Mouse (Mus musculus) neural tube, embryonic 11.5 days (tissue): ENCODE measurements around the gene Slc25a47. TPM values are rescaled to one million over a fixed set of nuclear protein-coding genes. Genes with fewer than 3 reads are reported as not detected.
"Not testable (repeated sequence)": the region's sequence is repeated elsewhere in the genome, so short reads cannot be mapped to it uniquely, and the experiment has no call there.

Experiments used
- ATAC-seq: fragments of 200-750 bp; cut with Nextera tagmentation; 2 replicates; pipeline ENCODE4 v1.8.0; 2017; ENCODE audit warnings: moderate number of reproducible peaks, mild to moderate bottlenecking, moderate TSS enrichment, moderate library complexity; ENCODE audit not compliant: insufficient read depth, low FRiP score, low TSS enrichment
- DNase-seq: peaks from one replicate; pipeline ENCODE4 v3.0.0-alpha.2; 2015; ENCODE audit warnings: low spot score
- H3K27ac ChIP-seq: fragments of 300-500 bp; sonication (generic); 2 replicates; pipeline ENCODE4 v1.5.1; 2014; ENCODE audit warnings: low read depth, mild to moderate bottlenecking, low read length
- H3K27me3 ChIP-seq: fragments of 300-500 bp; sonication (generic); 2 replicates; pipeline ENCODE4 v1.6.1; 2014; ENCODE audit warnings: mild to moderate bottlenecking, low read length, mixed read lengths; ENCODE audit not compliant: control insufficient read depth, insufficient read depth
- H3K36me3 ChIP-seq: fragments of 300-500 bp; sonication (generic); 2 replicates; pipeline ENCODE4 v1.6.1; 2014; ENCODE audit warnings: mild to moderate bottlenecking, low read length, moderate library complexity, mixed read lengths; ENCODE audit not compliant: control insufficient read depth, insufficient read depth
- H3K4me1 ChIP-seq: fragments of 300-500 bp; sonication (generic); 2 replicates; pipeline ENCODE4 v1.6.1; 2014; ENCODE audit warnings: low read length, mixed read lengths; ENCODE audit not compliant: control insufficient read depth, insufficient read depth
- H3K4me2 ChIP-seq: fragments of 300-500 bp; sonication (generic); 2 replicates; pipeline ENCODE4 v1.6.1; 2014; ENCODE audit warnings: low read depth, mild to moderate bottlenecking, moderate library complexity
- H3K4me3 ChIP-seq: fragments of 300-500 bp; sonication (generic); 2 replicates; pipeline ENCODE4 v1.5.1; 2014; ENCODE audit warnings: low read depth, low read length
- H3K9ac ChIP-seq: fragments of 300-500 bp; sonication (generic); 2 replicates; pipeline ENCODE4 v1.6.1; 2014; ENCODE audit warnings: mild to moderate bottlenecking, low read length
- H3K9me3 ChIP-seq: fragments of 300-500 bp; sonication (generic); 2 replicates; pipeline ENCODE4 v1.6.1; 2016; ENCODE audit warnings: low read length; ENCODE audit not compliant: control insufficient read depth
- whole genome bisulfite sequencing: fragments of 180-500 bp; shearing (Covaris S2); extraction: QIAGEN DNeasy Blood & Tissue Kit; methylation state at CpG from one replicate; pipeline ENCODE4 v1.1.7; 2014; 5-methylcytosine and 5-hydroxymethylcytosine counted together
- polyA plus RNA-seq: library from polyadenylated mRNA; unstranded; fragments of >200 nt; fragmentation: Nextera tagmentation; extraction: Ambion mirVana; gene quantifications from 2 replicates; pipeline ENCODE4 v1.2.1, GENCODE M21; 2014

The Slc25a47 gene
- polyA plus RNA-seq, 1 experiment from 2014 or later = 13.2 TPM

DNA sequence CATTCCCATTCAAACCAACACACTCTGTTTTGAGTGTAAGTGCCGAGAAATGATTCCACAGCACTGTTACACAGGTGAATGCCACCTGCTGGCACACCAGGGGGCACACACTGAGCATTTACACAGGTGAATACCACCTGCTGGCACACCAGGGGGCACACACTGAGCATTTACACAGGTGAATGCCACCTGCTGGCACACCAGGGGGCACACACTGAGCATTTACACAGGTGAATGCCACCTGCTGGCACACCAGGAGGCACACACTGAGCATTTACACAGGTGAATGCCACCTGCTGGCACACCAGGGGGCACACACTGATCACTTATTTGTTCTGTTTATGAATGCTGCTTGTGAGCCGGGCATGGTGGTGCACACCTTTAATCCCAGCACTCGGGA is 12.2 kb downstream of the Slc25a47 start:
- ATAC-seq, DNase-seq, H3K9me3 ChIP-seq, H3K9ac ChIP-seq, H3K4me2 ChIP-seq, H3K27me3 ChIP-seq, H3K4me1 ChIP-seq, H3K36me3 ChIP-seq, H3K27ac ChIP-seq, H3K4me3 ChIP-seq: not testable (repeated sequence)
- WGBS = 91% methylated on average over 3 of the region's 3 CpGs

DNA sequence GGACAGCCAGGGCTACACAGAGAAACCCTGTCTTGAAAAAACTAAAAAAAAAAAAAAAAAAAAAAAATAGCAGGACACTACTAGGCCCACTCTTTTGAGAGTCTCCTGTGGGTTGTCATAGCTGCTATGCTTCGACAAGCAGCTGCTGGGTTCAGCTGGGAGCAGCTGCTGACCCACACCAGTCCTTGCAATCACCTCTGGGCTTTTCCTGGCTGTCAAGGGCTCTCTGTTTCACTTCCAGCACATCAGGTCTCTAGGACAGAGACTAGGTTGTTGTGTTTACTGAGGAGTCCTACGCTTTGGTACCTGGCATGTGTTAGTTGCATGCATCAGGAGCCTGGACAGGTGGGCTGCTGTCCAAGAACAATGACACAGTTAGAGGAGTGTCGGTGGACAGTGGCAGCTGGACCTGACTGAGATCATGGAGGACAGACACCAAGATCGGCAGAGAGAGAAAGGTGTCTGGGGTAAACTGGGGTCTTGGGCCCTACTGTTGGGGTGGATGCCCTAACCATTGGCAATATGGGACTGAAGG is 13.7 kb downstream of the Slc25a47 start:
- H3K9ac ChIP-seq = no peak overlapping the region
- WGBS = 80% methylated on average over 4 of the region's 4 CpGs
- H3K9me3 ChIP-seq = no peaks in the 10 kb centered on the region
- no peak overlapping the region for H3K4me2 ChIP-seq
- no peaks in the 10 kb centered on the region for H3K27me3 ChIP-seq
- H3K4me3 ChIP-seq = no peak overlapping the region
- no peak for ATAC-seq
- H3K27ac ChIP-seq = no peak overlapping the region
- H3K4me1 ChIP-seq = peaks cover 7% of the 10 kb centered on the region; the same call in 1 of the 2 replicates
- peaks cover 2% of the 10 kb centered on the region; the same call in 1 of the 2 replicates for H3K36me3 ChIP-seq
- DNase-seq = no peak

DNA sequence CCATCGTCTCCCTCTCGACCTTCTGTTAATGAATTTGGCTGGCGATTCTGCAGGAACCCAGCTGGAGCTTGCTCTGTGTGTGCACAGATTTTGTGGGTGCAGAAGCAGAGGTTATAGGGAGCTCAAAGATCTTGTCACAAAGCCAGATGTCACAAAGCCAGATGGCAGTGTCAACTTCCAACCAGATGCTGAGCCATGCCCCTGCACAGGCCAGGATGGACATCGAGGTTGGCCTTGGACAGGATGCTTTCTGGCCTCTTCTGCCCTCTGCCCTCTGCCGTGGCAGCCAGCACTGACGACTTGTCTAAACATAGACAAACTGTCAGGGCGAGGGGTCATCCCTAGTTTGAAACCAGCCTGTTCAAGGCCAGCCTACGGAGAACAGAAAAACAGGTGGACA is 14.3 kb downstream of the Slc25a47 start:
- WGBS = 57% methylated on average over 8 of the region's 8 CpGs
- Histone ChIP-seq H3K27me3 (no peaks in the 10 kb centered on the region), H3K9me3 (no peaks in the 10 kb centered on the region), H3K27ac (no peak overlapping the region), H3K4me3 (no peak overlapping the region), H3K36me3 (no peaks in the 10 kb centered on the region), H3K4me1 (peaks cover 7% of the 10 kb centered on the region; the same call in 1 of the 2 replicates), H3K9ac (no peak overlapping the region), H3K4me2 (no peak overlapping the region)
- ATAC-seq = no peak
- DNase-seq = no peak

DNA sequence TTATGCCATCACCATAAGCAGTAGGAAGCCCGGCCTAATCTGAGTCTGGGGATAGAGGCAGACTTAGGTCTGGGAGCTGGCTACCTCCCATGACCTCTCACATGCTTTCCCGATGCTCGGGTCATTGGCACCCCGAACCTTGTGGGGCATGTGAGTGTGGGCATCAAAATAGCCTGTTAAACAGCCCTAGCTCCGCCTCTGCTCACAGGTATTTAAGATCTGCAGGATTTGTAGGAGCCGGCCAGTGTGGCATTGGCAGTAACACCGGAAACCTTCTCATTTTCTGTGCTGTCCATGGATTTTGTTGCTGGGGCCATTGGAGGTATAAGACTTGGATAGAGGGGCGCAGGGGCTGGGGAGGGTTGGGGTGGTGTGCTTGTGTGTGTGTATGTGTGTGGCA is 15.0 kb downstream of the Slc25a47 start:
- Histone ChIP-seq H3K9ac (no peak overlapping the region), H3K9me3 (no peaks in the 10 kb centered on the region), H3K36me3 (no peaks in the 10 kb centered on the region), H3K4me1 (peaks cover 7% of the 10 kb centered on the region; the same call in 1 of the 2 replicates), H3K27me3 (no peaks in the 10 kb centered on the region), H3K27ac (no peak overlapping the region), H3K4me2 (no peak overlapping the region), H3K4me3 (no peak overlapping the region)
- DNase-seq (no peak), ATAC-seq (no peak)
- 92% methylated on average over 8 of the region's 8 CpGs for WGBS

DNA sequence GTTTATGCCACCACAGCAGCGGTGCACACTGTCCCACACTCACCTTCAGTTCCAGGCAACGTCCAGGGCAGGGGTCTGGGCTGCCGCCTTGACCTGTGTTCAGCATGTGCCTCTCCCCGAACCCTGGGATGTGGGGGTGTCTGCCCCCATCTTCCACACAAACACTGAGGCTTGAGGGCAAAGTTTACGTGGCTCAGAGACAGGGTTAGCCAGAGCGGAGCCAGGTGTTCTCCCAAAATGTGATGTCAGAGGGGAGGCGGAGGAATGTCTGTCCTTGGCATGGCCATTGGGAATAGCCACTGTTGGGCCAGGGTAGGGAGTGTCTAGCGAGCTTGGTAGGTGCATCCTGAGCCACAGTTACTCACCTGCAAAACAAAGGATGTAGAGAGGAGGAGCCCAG is 17.0 kb downstream of the Slc25a47 start:
- Histone ChIP-seq H3K36me3 (no peaks in the 10 kb centered on the region), H3K4me3 (no peak overlapping the region), H3K4me2 (no peak overlapping the region), H3K9me3 (no peaks in the 10 kb centered on the region), H3K4me1 (peaks cover 7% of the 10 kb centered on the region; the same call in 1 of the 2 replicates), H3K27me3 (no peaks in the 10 kb centered on the region), H3K9ac (no peak overlapping the region), H3K27ac (no peak overlapping the region)
- no peak for ATAC-seq
- DNase-seq = no peak
- 88% methylated on average over 7 of the region's 8 CpGs for WGBS

DNA sequence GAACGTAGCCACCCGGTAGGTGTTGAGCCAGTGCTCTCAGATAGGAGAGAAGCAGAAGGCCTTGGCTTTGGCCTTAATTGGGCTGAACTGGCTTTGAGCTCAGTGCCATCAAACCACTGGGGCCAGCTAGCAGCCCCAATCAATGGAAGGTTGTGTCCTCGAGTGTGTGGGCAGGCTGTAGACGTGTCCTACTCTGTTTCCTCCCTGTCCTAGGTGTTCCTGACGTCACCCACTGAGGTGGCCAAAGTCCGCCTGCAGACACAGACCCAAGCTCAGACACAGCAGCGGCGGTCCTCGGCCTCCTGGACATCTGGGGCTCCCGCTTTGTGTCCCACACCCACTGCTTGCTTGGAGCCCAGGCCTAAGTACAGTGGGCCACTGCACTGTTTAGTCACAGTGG is 19.2 kb downstream of the Slc25a47 start:
- H3K9me3 ChIP-seq = no peaks in the 10 kb centered on the region
- no peak for DNase-seq
- no peak overlapping the region for H3K27ac ChIP-seq
- ATAC-seq = no peak
- H3K27me3 ChIP-seq = no peaks in the 10 kb centered on the region
- no peak overlapping the region for H3K4me3 ChIP-seq
- H3K4me1 ChIP-seq = peaks cover 5% of the 10 kb centered on the region; the same call in 1 of the 2 replicates
- 92% methylated on average over 10 of the region's 10 CpGs for WGBS
- H3K4me2 ChIP-seq = no peak overlapping the region
- H3K9ac ChIP-seq = no peak overlapping the region
- H3K36me3 ChIP-seq = no peaks in the 10 kb centered on the region

DNA sequence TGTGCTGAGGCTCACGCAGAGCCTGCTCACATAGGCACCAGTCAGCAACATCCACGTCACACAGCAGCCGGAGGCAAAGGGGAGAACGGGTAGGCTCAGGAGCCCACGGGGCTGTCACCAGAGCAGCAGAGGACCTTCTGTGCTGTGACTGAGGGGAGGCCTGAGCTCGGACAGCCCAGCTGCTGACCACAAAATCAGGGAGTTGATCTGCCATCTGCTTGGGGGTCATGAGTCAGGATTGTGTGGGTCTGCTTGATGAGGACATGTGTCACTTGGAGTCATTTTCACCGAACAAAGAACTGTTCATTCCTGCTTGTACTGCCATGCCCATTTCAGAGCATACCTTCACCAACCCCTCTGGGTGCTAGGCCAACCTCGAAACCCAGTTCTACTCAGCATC is 20.3 kb downstream of the Slc25a47 start:
- ATAC-seq (no peak), DNase-seq (no peak)
- H3K27ac ChIP-seq = no peak overlapping the region
- no peaks in the 10 kb centered on the region for H3K4me1 ChIP-seq
- H3K4me3 ChIP-seq = no peak overlapping the region
- WGBS = 88% methylated on average over 8 of the region's 8 CpGs
- peaks cover 5% of the 10 kb centered on the region for H3K36me3 ChIP-seq
- H3K9me3 ChIP-seq = no peaks in the 10 kb centered on the region
- no peak overlapping the region for H3K4me2 ChIP-seq
- H3K9ac ChIP-seq = no peak overlapping the region
- no peaks in the 10 kb centered on the region for H3K27me3 ChIP-seq

DNA sequence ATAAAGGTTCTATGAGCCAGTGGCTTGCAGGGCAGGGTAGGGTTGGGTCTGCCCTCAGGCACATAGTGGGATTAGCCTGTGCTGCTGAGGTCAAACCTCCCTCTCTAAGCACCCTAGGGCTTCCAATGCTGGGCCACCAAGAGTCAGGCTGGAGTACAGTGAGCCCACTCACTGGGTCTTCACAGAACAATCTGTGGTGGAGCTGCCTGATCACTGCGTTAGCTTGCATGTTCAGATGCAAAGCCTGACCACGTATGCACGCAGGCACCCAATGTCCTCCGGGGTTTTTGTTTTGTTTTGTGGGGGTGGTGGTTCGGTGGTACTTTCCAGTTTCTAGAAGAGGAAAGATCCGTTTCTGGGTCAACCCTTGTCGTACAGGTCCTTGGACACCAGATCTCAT is 21.3 kb downstream of the Slc25a47 start:
- no peaks in the 10 kb centered on the region for H3K9me3 ChIP-seq
- no peaks in the 10 kb centered on the region for H3K4me1 ChIP-seq
- H3K4me2 ChIP-seq = no peak overlapping the region
- no peak overlapping the region for H3K27ac ChIP-seq
- no peak overlapping the region for H3K4me3 ChIP-seq
- H3K9ac ChIP-seq = no peak overlapping the region
- peaks cover 7% of the 10 kb centered on the region for H3K36me3 ChIP-seq
- H3K27me3 ChIP-seq = no peaks in the 10 kb centered on the region
- ATAC-seq = no peak
- no peak for DNase-seq
- WGBS = 93% methylated on average over 7 of the region's 7 CpGs

DNA sequence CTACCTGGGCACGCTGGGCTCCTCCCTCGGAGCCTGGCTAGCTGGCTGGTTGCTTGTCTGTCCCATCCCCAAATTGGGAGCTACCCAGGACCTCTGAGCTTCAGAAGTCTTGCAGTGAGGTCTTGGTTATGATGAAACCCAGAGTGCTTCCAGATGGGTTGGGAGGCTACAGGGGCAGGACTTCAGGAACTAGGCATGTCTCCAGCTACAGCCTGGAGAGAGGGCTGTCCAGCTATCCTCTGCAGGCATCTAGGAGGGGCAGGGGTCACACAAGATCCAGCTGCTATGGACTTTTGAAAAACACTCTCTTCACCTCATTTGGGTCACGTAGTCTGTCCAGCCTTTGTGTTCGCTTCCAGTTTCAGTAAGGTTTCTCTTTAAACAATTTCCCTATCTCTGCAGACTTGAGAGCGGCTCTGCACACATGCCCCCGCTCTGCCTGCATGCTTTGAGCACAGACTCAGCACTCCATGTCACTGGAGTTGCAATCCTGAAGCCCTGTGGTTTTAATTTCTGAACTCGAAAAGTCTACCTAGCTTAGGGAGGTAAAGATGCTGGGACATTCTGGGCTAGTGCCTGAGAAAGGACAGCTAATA is 21.8 kb downstream of the Slc25a47 start:
- peaks cover 7% of the 10 kb centered on the region for H3K36me3 ChIP-seq
- no peak overlapping the region for H3K4me3 ChIP-seq
- no peak for ATAC-seq
- no peak overlapping the region for H3K9ac ChIP-seq
- H3K4me2 ChIP-seq = no peak overlapping the region
- H3K27ac ChIP-seq = no peak overlapping the region
- no peaks in the 10 kb centered on the region for H3K4me1 ChIP-seq
- H3K9me3 ChIP-seq = no peaks in the 10 kb centered on the region
- no peaks in the 10 kb centered on the region for H3K27me3 ChIP-seq
- DNase-seq = no peak
- whole genome bisulfite sequencing = 82% methylated on average over 7 of the region's 7 CpGs
